Mouse (Mus musculus): ENCODE measurements around the gene Ccdc24. TPM values are rescaled to one million over a fixed set of nuclear protein-coding genes. Genes with fewer than 3 reads are reported as not detected.

Ccdc24 gene
- total and polyA plus RNA-seq, 3 experiments, result 0.19 to 0.36 TPM; not detected in 1

DNA sequence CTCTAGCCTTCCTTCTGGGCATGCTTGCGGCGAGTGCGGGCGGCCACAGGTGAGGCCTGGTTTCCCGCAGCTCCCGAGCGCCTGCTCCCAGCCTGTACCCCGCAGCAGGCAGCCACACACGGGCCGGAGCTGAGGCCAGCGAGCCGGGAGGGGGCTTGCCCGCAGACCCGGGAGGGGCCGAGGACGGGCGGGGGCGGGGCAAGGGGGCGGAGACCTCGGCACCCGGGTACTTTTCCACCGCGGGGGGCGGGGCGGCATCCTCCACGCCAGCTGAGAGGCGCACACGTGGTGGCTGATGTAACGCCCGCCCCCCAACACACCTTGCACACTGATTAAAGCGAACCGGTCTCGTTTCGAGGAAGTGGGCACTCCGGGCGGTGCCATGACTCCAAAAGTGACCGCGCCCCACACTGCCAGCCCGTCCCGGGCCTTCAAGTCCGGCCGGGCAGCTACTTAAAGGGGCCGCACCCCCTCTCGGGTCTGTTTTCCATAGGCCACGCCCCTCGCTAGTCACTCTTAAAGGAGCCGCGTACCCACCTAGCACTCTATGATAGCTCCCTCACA lies 36.1 kb downstream of the Ccdc24 start:
- Histone ChIP-seq H3K27ac (ENCODE audit: control insufficient read depth, low read depth, low read length) (peak overlapping the region; percentile 78), H3K36me3 (ENCODE audit: control insufficient read depth in 1 of 2, insufficient read depth in 2 of 2, low read length in 2 of 2) (peaks cover 0 to 34% of the 10 kb centered on the region in 2 experiments; a peak in 2 of 4 replicates), H3K9me3 (replicated peaks; ENCODE audit: insufficient read depth, low read length) (no peaks in the 10 kb centered on the region), H3K79me2 (ENCODE audit: control insufficient read depth, insufficient read depth, low read length, poor library complexity) (peaks cover 3% of the 10 kb centered on the region; the same call in 1 of the 2 replicates), H3K27me3 (ENCODE audit: control insufficient read depth in 1 of 2, insufficient read depth in 2 of 2, low read length in 2 of 2) (no peaks in the 10 kb centered on the region), H3K4me1 (ENCODE audit: control insufficient read depth in 1 of 2, insufficient read depth in 2 of 2, low read length in 2 of 2) (peaks cover 29 to 43% of the 10 kb centered on the region in 2 experiments), H3K9ac (ENCODE audit: control insufficient read depth, low read depth, low read length, poor library complexity, severe bottlenecking) (peak overlapping the region; percentile 79), H3K4me3 (ENCODE audit: control insufficient read depth in 1 of 2, insufficient read depth in 1 of 2, low read depth in 2 of 2, low read length in 2 of 2) (peak overlapping the region; percentile 65 to 100)
- peak; percentile 91 for DNase-seq (ENCODE audit: low read depth, low spot score)
- TF ChIP-seq MYC (IDR thresholded peaks at IDR 0.05; ENCODE audit: low read depth, low read length) (peak; percentile 85), ETS1 (IDR thresholded peaks at IDR 0.05; ENCODE audit: low read depth, low read length) (peak; percentile 61), NELFE (IDR thresholded peaks at IDR 0.05; ENCODE audit: low read depth, low read length) (0 out of 2 replicates have a peak, but pooled peaks have one; percentile 11), RAD21 (IDR thresholded peaks at IDR 0.05; ENCODE audit: low read depth, low read length) (no peak), BHLHE40 (IDR thresholded peaks at IDR 0.05; ENCODE audit: borderline replicate concordance, low read depth, low read length) (no peak), USF2 (IDR thresholded peaks at IDR 0.05; ENCODE audit: borderline replicate concordance in 1 of 2, insufficient read depth in 1 of 2, low read depth in 1 of 2, low read length in 2 of 2) (no peak), KAT2A (conservative IDR thresholded peaks at IDR 0.05; ENCODE audit: low read depth, low read length) (no peak), GABPA (IDR thresholded peaks at IDR 0.05; ENCODE audit: low read depth, low read length) (no peak), CTCF (IDR thresholded peaks at IDR 0.05 in 2 of 3, conservative IDR thresholded peaks at IDR 0.05 in 1 of 3; ENCODE audit: control insufficient read depth in 1 of 3, insufficient read depth in 1 of 3, low read depth in 2 of 3, low read length in 3 of 3, poor library complexity in 1 of 3, severe bottlenecking in 1 of 3) (no peak), NRF1 (IDR thresholded peaks at IDR 0.05; ENCODE audit: insufficient read depth, low read depth, low read length, poor library complexity, severe bottlenecking) (no peak), RCOR1 (IDR thresholded peaks at IDR 0.05; ENCODE audit: low read depth, low read length) (no peak), MEF2A (IDR thresholded peaks at IDR 0.05; ENCODE audit: extremely low read depth, insufficient replicate concordance, low read depth, low read length, poor library complexity, severe bottlenecking) (no peak), CHD1 (IDR thresholded peaks at IDR 0.05; ENCODE audit: low read depth, low read length) (no peak), MXI1 (IDR thresholded peaks at IDR 0.05; ENCODE audit: low read depth, low read length) (peak; percentile 96), MAZ (IDR thresholded peaks at IDR 0.05; ENCODE audit: low read depth, low read length) (no peak; the same call in 1 of the 2 replicates), UBTF (IDR thresholded peaks at IDR 0.05; ENCODE audit: borderline replicate concordance, insufficient read depth, low read depth, low read length) (no peak; the same call in 1 of the 2 replicates), JUND (IDR thresholded peaks at IDR 0.05; ENCODE audit: low read depth, low read length) (no peak), POLR2A (IDR thresholded peaks at IDR 0.05; ENCODE audit: control insufficient read depth in 1 of 2, insufficient read depth in 1 of 2, low read depth in 1 of 2, low read length in 2 of 2, poor library complexity in 1 of 2) (peak in 1 of 2 experiments; percentile 58; a peak in 1 of 4 replicates), TBP (IDR thresholded peaks at IDR 0.05; ENCODE audit: low read depth, low read length) (no peak), ZNF384 (IDR thresholded peaks at IDR 0.05; ENCODE audit: low read depth, low read length) (no peak), SMC3 (IDR thresholded peaks at IDR 0.05; ENCODE audit: low read depth, low read length) (no peak), GATA1 (IDR thresholded peaks at IDR 0.05; ENCODE audit: low read depth, low read length) (no peak), TCF12 (IDR thresholded peaks at IDR 0.05; ENCODE audit: low read depth, low read length) (no peak), POLR2AphosphoS5 (IDR thresholded peaks at IDR 0.05; ENCODE audit: borderline replicate concordance, low read depth, low read length) (no peak), TAL1 (IDR thresholded peaks at IDR 0.05; ENCODE audit: low read length) (no peak), CHD2 (IDR thresholded peaks at IDR 0.05; ENCODE audit: low read length) (no peak), EP300 (IDR thresholded peaks at IDR 0.05; ENCODE audit: low read depth in 1 of 2, low read length in 2 of 2) (no peak), ZKSCAN1 (IDR thresholded peaks at IDR 0.05; ENCODE audit: low read depth, low read length) (no peak), ZC3H11A (IDR thresholded peaks at IDR 0.05; ENCODE audit: low read depth, low read length) (no peak), SIN3A (IDR thresholded peaks at IDR 0.05; ENCODE audit: low read length) (peak; percentile 88), ELF1 (IDR thresholded peaks at IDR 0.05; ENCODE audit: low read depth, low read length) (no peak), MYB (IDR thresholded peaks at IDR 0.05; ENCODE audit: low read depth, low read length) (no peak), MAFK (IDR thresholded peaks at IDR 0.05; ENCODE audit: borderline replicate concordance, low read depth, low read length) (no peak), USF1 (IDR thresholded peaks at IDR 0.05; ENCODE audit: low read depth, low read length) (peak; percentile 76), HCFC1 (IDR thresholded peaks at IDR 0.05; ENCODE audit: low read depth, low read length) (peak; percentile 63; the same call in 1 of the 2 replicates), E2F4 (IDR thresholded peaks at IDR 0.05; ENCODE audit: borderline replicate concordance, low read depth, low read length) (no peak), MAX (IDR thresholded peaks at IDR 0.05; ENCODE audit: low read length) (peak; percentile 92)

Measured in MEL (cell line).